Mouse (Mus musculus): ENCODE measurements around the gene Manba.
"Not testable (repeated sequence)": the region's sequence is repeated elsewhere in the genome, so short reads cannot be mapped to it uniquely, and the experiment has no call there.

Gene Manba

DNA sequence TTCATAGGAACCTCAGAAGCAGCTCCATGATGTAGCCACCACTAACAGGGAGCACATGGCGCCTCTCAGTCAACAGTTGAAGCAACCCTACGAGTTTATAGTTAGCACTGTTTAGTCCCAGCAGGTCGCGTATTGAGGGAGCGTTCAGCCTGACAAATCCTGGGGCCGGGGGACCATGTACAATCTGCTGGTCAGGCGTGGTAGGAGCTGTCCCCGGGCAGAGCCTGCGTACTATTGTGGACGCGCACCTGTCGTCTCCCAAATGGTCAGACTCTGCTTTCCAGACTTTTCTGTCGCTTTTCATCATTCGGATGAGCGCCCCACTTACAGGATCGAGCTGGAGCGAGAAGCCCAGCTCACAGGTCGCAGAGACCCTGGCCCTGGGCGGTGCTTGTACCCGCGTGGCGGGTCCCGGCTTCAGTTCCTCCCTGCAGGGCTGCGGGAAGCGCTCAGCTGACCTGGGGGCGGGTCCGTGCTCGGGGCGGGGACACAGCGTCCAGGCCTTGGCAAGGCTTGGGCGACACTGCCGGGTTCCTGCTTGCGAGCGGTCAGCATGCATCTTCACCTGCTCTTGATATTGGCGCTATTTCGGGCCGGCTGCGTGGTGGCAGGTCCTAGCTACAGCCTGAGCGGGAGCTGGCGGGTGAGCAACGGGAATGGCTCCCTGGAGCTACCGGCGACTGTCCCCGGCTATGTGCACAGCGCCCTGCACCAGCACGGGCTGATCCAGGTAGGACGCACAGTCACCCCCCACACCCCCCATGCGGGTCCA is at the start of gene Manba:
TSS of gene Manba (plus strand) at position 484 of the 772 bp plus-strand sequence.
- peak; percentile 19 to 49 for DNase-seq (ENCODE audit: low spot score in 2 of 2)

DNA sequence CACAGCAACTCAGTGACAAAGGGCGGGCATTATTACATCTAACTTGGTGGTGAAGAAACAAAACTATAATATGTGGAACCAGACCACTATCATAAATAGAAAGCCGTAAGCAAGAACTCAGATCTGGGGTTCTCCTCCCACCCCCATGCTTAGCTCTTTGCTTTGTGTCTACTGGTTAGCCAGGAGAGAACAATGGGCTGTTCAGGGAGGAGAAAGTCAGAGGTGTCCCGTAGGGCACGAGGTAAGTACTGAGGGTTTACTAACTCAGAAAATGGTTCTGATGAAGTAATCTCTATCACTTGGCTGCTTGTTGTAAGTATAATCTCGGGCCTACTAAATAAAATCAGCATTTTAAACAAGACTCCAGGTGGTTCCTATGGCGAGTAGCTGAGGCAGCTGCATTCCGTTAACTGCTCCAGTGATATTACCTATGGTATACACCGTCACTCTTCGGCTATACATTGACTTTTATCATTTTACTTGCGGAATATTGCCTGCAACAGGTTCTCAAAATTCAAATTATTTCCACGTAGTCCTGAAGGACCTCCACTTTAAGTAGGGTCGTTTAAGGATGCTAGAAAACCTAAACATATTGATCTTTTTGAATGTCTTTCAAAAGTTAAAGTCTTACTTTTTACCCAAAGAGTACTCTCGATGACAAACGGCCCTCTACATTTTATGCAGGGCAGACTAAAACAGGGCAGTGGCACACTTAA is 48.4 kb upstream of the Manba start:
- DNase-seq (ENCODE audit: low spot score in 2 of 2) = no peak

DNA sequence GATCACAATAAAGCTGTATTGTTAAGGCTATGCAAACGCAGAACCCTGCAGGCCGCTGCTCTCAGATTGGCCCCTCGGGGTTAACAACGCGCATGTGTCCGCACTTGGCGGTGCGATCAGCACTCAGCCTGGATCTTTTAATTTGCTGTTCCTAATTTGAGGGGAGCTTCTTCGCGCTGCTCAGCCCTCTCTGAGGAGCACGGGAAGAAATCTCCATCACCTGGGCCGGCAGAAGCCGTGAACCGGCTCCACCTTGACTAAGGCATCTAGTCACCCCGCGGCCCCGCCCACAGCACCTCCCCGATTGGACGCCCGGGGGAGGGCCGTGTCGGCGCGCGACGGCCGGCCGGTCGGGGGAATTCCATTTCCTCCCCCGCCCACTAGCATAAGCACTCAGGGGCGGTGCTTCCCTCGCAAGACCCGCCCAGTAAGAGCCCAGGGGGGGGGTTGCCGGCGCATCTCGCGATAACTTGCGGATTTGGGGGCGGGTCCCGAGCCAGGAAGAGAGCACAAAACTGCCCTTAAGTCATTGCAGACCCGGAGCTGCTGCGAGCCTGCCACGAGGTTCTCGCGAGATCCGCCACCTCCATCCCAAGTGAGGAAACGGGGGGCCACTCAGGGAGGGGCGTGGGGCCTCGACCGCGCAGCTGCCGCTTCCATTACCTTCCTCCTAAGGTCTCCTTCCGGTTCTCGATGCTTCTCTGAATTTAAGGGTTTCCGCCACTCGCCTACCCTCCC is 47.5 kb upstream of the Manba start, which contains the start of gene Ube2d3:
TSS of gene Ube2d3 (plus strand) at position 392 of the 738 bp plus-strand sequence.
- peak; percentile 99 for DNase-seq (ENCODE audit: low spot score in 2 of 2)

DNA sequence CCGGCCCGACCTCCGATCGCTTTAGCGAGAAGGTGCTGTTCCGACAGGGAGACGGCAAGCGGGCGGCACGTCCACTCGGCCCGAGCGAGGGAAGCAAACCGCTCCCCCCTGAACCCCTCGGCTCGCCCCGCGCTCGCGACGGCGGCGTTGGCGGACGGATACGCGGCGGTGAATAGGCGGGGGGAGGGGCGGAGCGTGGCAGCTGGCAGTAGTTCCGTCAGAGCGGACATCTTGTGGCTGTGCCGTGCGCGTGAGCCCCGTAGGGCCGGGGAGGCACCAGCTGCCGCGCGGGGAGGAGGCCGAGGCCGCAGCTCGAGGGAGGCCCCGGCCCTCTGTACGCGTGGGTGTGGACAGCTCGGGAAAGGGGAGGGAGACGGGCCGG is 46.9 kb upstream of the Manba start:
- DNase-seq (ENCODE audit: low spot score in 2 of 2) = peak; percentile 95

DNA sequence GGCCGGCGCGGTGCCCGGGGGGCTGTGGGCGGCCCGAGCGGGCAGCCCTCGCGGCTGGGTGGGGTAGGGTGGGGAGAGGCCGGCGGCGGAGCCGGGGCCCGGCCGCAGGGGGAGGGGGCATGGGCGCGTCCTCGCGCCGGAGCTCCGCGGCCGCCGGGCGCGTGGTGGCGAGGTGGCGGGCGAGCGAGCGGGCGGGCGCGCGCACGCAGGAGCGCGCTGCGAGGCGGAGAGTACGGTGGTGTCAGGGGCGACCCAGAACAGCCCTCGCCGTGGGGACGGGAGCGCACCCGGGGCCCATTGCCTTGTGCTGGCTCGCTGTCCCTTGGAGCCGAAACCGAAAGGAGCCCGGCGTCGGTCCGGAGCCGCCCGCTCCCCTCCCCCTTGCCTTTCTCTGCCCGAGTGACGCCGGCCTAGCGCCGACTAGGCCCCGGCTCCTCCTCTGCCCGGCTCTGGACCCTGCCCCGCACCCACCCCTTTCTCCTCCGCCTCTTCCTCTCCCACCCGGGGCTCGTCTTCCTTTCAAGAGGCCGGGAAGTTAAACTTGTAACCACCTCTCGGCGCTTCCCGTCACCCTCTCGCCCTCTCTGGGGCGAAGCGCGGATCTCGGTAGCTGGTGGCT is 46.4 kb upstream of the Manba start:
- peak; percentile 84 to 86 for DNase-seq (ENCODE audit: low spot score in 2 of 2)

DNA sequence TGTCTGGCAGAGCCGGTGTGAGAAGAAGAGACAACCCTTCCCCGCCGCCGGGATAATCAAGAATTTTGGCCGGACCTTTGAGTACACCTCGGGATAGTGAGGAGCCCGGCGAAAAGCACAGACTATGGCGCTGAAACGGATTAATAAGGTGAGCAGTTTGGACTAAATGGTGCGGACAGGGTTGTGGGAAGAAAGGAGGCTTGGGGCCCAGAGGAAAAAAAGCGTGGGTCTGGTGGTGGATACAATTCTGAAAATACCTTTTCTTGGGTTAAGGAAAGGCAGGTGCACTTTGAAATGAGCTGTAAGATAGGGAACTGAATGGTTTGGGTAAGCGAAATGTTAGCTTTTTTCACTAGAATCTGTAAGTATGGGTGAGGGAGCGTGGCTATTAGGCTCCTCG is 45.8 kb upstream of the Manba start:
- no peak for DNase-seq (ENCODE audit: low spot score in 2 of 2)

DNA sequence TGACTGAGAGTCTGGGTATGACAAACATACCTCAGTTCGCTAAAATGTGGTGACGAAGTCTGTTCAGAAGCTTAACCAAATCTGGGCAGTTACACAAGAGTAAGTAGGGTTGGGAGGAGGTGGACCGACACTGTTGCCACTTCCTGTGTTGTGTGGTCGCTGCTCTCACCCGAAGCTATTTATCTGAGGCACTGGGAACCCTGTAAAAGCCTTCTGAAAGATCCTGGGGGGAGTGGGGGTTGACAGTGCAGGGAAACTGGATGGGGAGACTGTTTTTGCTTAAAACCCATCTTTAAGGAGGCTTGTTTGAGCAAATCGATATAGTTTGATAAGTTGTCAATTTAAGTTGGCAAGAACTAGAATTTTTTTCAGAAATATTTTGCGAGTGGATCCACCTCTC is 45.2 kb upstream of the Manba start:
- peak; percentile 34 to 40 for DNase-seq (ENCODE audit: low spot score in 2 of 2)

DNA sequence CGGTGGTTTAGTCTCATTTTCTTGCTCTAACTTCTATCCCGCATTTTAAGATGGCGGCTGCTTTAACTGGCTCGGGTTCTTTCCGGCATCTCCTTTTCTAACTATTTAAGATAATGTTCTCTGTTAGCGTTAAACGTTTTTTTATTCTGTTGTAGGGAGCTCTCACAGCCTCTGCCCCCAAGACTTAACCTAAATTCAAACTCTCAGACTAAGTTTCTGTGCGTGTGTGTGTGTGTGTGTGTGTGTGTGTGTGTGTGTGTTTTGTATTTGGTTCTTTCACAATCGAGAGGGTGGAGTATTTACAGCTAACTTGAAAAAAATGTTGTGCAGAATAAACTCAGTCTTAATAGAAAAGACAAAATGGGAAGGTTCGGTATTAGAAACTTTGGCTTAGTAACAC is 44.8 kb upstream of the Manba start:
- DNase-seq (ENCODE audit: low spot score in 2 of 2) = no peak

DNA sequence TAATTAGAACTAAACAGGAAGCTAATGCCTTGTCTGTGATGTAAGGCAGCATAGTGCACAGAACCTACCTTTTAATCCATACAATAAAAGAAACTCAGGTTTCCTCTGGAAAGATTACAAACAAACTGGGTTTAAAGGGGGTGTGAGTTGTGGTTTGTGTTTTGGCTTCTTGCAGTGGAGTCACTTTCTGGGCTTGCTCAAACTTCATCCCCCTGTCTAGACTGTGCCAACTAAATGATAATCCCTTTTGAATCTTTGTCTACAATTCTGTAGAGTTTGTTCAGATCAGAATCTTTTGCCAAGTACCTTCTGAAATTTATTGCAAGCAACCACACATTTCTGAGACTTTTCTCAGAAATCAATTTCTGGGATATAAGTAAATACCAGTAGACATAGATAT is 40.5 kb upstream of the Manba start:
- no peak for DNase-seq (ENCODE audit: low spot score in 2 of 2)

DNA sequence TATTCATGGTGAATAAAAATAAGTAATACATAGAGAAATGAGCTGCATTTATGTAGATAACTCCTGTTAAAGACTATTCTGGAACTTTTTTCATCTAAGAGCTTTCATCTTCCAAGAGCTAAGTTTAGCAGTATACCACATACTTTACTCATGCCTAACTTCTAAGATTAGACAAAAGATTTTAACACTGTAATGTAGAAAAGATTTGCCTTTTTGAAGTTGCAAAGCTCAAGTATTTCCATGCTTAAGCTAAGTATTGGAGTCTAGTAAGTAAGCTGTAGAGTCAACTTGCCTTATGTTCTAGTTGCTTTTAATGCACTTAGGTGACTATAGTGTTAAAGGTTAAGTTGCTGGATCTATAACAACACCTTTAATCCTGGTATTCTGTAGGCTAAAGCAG is 26.4 kb upstream of the Manba start:
- DNase-seq (ENCODE audit: low spot score in 2 of 2) = no peak

DNA sequence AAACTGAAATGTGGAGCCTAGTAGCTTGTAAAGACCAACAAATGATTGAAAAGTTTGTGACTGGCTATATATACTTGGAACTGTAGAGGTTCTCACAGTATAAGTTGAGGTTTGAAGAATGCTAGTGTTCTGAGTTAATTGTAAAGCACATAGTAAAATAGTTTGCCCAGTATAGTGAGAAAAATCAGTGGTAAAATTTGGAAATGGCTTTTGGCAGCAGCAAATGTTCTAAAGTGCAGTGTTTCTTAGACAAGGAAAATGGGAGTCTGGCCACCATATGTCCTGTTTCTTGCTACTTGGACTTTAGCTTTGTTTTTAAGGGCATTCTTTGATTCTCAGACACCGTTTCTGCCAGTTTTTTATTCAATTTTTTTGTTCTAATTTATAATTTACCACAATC is 17.0 kb upstream of the Manba start:
- DNase-seq (ENCODE audit: low spot score in 2 of 2) = no peak

DNA sequence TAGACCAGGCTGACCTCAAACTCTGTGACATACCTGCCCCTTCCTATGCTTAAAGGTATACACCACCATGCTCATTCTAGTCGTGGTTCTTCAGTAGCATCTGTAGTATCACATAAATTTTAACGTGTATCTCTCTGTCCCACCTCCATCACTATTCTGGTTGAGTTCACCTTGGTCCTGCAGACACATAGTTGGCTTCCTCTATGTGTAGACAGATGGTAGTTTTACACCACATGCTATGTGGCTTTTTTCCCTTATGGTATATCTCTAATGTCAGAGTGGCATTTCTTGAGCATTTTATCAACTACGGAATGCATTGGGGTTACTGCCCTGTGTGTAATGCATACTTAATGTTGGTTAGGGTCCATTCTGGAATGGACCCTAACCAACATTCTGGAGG is 16.3 kb upstream of the Manba start:
- no peak for DNase-seq (ENCODE audit: low spot score in 2 of 2)

DNA sequence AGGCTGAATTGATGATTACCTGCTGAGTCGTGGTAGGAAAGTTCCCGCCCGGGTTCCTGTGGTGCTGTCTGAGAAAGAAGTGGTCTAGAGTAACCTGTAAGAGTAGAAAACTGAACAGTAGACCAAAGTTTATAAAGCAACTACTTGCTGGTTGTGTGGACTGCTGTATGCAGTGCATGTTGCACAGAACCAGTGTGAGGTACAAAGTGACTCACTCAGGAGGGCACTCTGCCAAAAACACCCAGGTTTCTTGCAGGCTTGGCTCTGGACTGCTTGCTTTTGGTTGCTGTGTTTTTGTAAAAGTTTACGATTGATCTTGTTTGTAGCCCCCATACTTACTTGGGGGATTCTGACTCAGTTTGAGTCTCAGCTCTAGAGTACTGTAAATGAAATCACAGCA is 15.4 kb upstream of the Manba start:
- no peak for DNase-seq (ENCODE audit: low spot score in 2 of 2)

DNA sequence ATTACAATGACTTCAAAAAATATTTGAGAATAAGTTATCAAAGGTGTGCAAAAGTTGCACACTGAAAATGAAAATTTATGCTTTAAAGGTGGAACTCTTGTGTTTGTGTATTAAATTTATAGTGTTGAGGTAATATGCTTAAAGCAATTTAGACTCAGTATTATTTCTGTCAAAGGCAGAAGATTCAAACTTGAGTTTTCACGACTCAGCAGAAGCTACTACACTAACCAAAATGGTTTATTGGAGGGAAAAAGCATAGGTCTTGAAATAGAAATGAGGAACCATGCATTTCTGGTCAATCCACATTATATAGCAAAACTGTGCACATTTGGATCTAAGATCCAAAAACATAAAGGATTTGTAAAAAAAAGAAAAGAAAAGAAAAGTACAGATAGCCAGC is 14.6 kb upstream of the Manba start:
- DNase-seq (ENCODE audit: low spot score in 2 of 2) = no peak

DNA sequence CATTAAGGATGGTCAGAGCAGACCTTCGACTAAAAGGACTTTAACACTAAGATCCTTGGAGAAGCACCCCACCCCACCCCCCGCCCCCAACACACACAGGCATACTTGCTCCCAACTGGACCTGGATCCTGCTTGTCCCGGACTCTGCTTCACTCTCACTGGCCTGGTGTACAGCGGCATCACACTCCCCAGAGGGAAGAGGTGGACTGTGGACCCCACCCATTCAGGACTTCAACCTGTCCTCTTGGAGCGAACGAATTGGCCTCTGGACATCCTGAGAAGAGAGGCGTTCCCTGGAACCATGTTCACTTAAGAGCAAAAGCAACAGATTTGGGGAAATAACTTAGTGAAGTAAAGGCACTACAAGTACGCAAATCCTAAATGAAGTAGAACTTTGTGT is 10.4 kb upstream of the Manba start:
- no peak for DNase-seq (ENCODE audit: low spot score in 2 of 2)

DNA sequence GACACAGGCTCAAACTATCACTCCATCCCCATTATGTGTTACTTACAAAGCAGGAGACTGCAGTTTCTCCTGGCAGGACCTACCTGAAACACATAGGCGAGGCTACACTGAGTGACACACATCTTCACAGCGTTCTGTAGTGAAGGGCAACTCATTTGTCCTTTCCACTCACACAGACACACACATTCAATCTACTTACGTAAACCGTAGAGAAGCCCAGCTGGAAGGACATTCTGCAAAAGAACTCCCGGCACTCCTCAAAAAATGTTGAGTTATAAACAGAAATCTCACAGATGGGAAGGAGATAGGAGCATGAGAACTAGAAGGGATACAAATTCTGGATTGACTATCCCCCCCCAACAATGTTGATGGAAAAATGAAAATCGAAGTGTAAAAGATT is 9.1 kb upstream of the Manba start:
- no peak for DNase-seq (ENCODE audit: low spot score in 2 of 2)

DNA sequence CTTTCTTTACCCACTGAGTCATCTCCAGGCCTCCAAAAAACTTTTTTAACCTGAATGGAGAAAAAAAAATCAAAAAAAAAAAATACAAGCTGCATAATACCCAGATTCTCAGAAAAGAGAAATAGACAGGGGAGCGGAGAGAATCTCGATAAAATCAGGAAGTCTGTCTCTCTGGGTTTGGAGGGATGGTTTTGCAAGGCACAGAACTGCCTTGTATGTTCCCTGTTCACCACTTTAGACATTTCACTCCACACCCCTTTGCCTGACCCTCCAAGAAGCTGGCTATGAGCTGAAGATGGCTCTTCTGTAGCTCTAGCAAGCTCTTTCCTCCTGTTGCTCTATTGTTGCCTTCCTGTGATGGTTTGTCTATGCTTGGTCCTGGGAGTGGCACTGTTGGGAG is 8.4 kb upstream of the Manba start:
- DNase-seq (ENCODE audit: low spot score in 2 of 2) = no peak

DNA sequence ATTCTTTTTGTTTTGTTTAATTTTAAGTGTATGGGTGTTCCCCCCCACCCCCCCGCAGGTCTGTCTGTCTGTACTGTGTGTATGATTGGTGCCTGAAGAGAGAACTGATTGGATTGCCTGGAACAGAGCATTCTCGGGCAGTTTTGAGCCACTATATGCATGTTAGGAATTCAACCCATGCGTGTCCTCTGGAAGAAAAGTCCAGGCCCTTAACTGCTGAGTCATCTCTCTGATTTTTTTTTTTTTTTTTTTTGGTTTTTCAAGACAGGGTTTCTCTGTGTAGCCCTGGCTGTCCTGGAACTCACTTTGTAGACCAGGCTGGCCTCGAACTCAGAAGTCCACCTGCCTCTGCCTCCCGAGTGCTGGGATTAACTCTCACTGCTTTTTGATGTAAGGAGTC is 6.3 kb upstream of the Manba start:
- DNase-seq (ENCODE audit: low spot score in 2 of 2) = not testable (repeated sequence)

DNA sequence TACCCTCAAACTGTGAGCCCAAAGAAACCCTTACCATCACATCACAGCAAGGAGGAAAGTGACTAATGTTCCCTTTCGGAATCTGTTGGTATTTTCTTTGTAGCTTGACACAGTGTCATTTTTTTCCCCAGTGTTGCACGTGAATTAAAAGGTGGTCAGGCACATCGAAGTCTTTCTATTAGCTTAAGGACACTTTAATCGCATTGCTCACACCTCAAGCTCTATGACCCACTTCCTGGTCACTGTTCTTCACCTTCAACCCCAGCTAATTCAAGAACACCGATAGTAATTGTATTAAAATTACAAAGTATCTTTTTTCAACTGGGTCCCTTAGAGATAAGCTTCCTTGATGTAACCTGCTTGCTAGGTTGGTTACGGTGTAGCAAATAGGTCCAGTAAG is 4.6 kb upstream of the Manba start:
- DNase-seq (ENCODE audit: low spot score in 2 of 2) = no peak

DNA sequence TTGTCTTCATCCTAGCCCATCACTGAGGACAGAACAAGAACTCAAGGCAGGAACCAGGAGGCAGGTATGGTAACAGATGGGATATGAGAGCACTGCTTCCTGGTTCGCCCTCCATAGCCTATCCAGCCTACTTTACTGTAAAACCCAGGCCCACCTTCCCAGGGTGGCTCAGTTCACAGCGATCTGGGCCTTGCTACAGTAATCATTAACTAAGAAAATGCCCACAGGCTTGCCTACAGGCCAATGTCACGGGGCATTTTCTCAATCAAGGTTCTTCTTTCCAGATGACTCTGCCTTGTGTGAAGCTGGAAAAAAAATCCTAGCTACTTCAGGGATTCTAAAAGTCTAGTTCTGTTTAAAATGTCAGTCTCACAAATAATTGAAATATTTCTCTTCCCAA is 3.8 kb upstream of the Manba start:
- DNase-seq (ENCODE audit: low spot score in 2 of 2) = no peak

DNA sequence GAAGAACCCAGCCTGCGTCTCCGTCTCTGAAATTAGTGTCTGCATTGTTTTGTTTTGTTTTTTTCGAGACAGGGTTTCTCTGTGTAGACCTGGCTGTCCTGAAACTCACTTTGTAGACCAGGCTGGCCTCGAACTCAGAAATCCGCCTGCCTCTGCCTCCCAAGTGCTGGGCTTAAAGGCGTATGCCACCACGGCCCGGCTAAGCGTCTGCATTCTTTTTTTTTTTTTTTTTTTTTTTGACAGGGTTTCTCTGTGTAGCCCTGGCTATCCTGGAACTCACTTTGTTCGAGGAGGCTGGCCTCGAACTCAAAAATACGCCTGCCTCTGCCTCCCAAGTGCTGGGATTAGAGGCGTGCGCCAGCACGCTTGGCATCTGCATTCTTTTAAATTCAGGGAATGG is 761 bp upstream of the Manba start:
- not testable (repeated sequence) for DNase-seq (ENCODE audit: low spot score in 2 of 2)

DNA sequence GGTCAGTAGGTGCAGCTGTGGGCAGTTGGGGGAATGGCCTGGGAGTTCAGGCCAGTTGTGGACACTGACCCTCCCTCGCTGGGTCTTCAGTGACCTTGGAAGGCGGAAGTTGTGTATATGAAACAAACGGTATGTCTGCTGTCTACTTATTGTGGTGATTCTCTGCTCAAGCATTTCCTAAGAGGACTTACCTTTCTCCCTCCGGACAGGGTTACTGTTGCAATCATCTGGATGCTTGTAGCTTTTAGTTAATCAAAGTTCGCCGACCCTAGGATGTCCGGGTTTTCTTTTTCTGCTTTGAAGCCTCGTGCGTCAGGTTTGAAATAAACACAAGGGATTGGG is 460 bp downstream of the Manba start:
- no peak for DNase-seq (ENCODE audit: low spot score in 2 of 2)

All from thymus, postnatal 10 days (tissue).